Mouse (Mus musculus): ENCODE measurements around the gene Gm49396. TPM values are rescaled to one million over a fixed set of nuclear protein-coding genes. Genes with fewer than 3 reads are reported as not detected.
A peak's percentile ranks its signal among the peaks of the same experiment; 100 is the strongest.

Gene Gm49396
- total and polyA plus RNA-seq, 2 experiments from 2014 or later = 0.61 to 3.0 TPM

GRCm38 (mm10) chr7:30567555-30567954 lies 4.4 kb downstream of the Gm49396 start:
- Histone ChIP-seq H3K4me3 (ENCODE audit: low read depth, low read length) (no peak overlapping the region), H3K27ac (ENCODE audit: low read depth) (no peak overlapping the region), H3K4me1 (ENCODE audit: control insufficient read depth, insufficient read depth) (peaks cover 7% of the 10 kb centered on the region; the same call in 1 of the 2 replicates), H3K9ac (replicated peaks; ENCODE audit: low read depth, low read length) (no peak overlapping the region), H3K36me3 (replicated peaks; ENCODE audit: control insufficient read depth, insufficient read depth, low read length) (peaks cover 77% of the 10 kb centered on the region), H3K9me3 (replicated peaks; ENCODE audit: control insufficient read depth, low read length) (no peaks in the 10 kb centered on the region), H3K27me3 (ENCODE audit: control insufficient read depth, insufficient read depth, low read length) (no peaks in the 10 kb centered on the region), H3K4me2 (ENCODE audit: low read depth, low read length) (no peak overlapping the region)
- no peak for DNase-seq (ENCODE audit: low spot score)
- no peak for TF ChIP-seq CTCF (IDR thresholded peaks at IDR 0.05; ENCODE audit: low read depth)
- TF ChIP-seq EP300 (IDR thresholded peaks at IDR 0.05; ENCODE audit: low read depth) = no peak
- ATAC-seq (ENCODE audit: insufficient read depth, low read depth) = no peak
- 88% methylated on average over 11 of the region's 11 CpGs for WGBS

GRCm38 (mm10) chr7:30572389-30572788 lies 9.2 kb downstream of the Gm49396 start:
- DNase-seq (ENCODE audit: low spot score) (no peak), ATAC-seq (ENCODE audit: insufficient read depth, low read depth) (no peak)
- WGBS = 71% methylated on average over 5 of the region's 5 CpGs
- Histone ChIP-seq H3K4me3 (ENCODE audit: low read depth, low read length) (no peak overlapping the region), H3K27me3 (ENCODE audit: control insufficient read depth, insufficient read depth, low read length) (no peaks in the 10 kb centered on the region), H3K27ac (ENCODE audit: low read depth) (peak overlapping the region; percentile 16; the same call in 1 of the 2 replicates), H3K4me2 (ENCODE audit: low read depth, low read length) (no peak overlapping the region), H3K9me3 (replicated peaks; ENCODE audit: control insufficient read depth, low read length) (no peaks in the 10 kb centered on the region), H3K4me1 (ENCODE audit: control insufficient read depth, insufficient read depth) (no peaks in the 10 kb centered on the region), H3K9ac (replicated peaks; ENCODE audit: low read depth, low read length) (no peak overlapping the region), H3K36me3 (replicated peaks; ENCODE audit: control insufficient read depth, insufficient read depth, low read length) (peaks cover 94% of the 10 kb centered on the region)
- TF ChIP-seq CTCF (IDR thresholded peaks at IDR 0.05; ENCODE audit: low read depth) (no peak), EP300 (IDR thresholded peaks at IDR 0.05; ENCODE audit: low read depth) (no peak)

GRCm38 (mm10) chr7:30572969-30573368 lies 9.8 kb downstream of the Gm49396 start:
- Histone ChIP-seq H3K9ac (replicated peaks; ENCODE audit: low read depth, low read length) (no peak overlapping the region), H3K36me3 (replicated peaks; ENCODE audit: control insufficient read depth, insufficient read depth, low read length) (peaks cover 96% of the 10 kb centered on the region), H3K27me3 (ENCODE audit: control insufficient read depth, insufficient read depth, low read length) (no peaks in the 10 kb centered on the region), H3K4me1 (ENCODE audit: control insufficient read depth, insufficient read depth) (no peaks in the 10 kb centered on the region), H3K27ac (ENCODE audit: low read depth) (peak overlapping the region; percentile 17), H3K4me2 (ENCODE audit: low read depth, low read length) (no peak overlapping the region), H3K9me3 (replicated peaks; ENCODE audit: control insufficient read depth, low read length) (no peaks in the 10 kb centered on the region), H3K4me3 (ENCODE audit: low read depth, low read length) (no peak overlapping the region)
- 28% methylated on average over 2 of the region's 2 CpGs for WGBS
- TF ChIP-seq CTCF (IDR thresholded peaks at IDR 0.05; ENCODE audit: low read depth) (no peak), EP300 (IDR thresholded peaks at IDR 0.05; ENCODE audit: low read depth) (0 out of 2 replicates have a peak, but pooled peaks have one; percentile 30)
- DNase-seq (ENCODE audit: low spot score) (peak; percentile 66), ATAC-seq (ENCODE audit: insufficient read depth, low read depth) (peak; percentile 73)

DNA sequence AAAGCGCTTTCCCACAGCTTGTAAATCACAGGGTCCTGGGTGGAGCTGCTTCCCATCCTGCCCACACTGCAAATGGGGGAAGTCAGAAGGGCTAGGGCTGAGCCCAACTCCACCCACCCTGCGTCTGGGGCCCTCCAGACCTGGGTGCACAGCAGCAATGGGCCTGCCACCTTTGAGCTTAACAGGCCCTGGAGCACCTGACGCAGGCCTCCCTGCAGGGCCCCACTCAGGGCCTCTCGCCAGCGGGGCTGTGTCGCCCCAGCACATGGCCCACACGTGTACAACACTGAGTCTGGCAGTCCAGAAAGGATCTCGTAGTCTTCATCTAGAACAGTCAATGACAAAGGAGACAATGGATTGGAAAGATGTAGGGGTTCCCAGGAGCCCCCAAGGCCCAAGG lies 16.8 kb downstream of the Gm49396 start:
- TF ChIP-seq CTCF (IDR thresholded peaks at IDR 0.05; ENCODE audit: low read depth) (no peak), EP300 (IDR thresholded peaks at IDR 0.05; ENCODE audit: low read depth) (no peak)
- Histone ChIP-seq H3K36me3 (replicated peaks; ENCODE audit: control insufficient read depth, insufficient read depth, low read length) (peaks cover 98% of the 10 kb centered on the region), H3K27me3 (ENCODE audit: control insufficient read depth, insufficient read depth, low read length) (no peaks in the 10 kb centered on the region), H3K4me2 (ENCODE audit: low read depth, low read length) (no peak overlapping the region), H3K4me1 (ENCODE audit: control insufficient read depth, insufficient read depth) (no peaks in the 10 kb centered on the region), H3K9me3 (replicated peaks; ENCODE audit: control insufficient read depth, low read length) (no peaks in the 10 kb centered on the region), H3K4me3 (ENCODE audit: low read depth, low read length) (no peak overlapping the region), H3K27ac (ENCODE audit: low read depth) (no peak overlapping the region), H3K9ac (replicated peaks; ENCODE audit: low read depth, low read length) (no peak overlapping the region)
- DNase-seq (ENCODE audit: low spot score) (no peak), ATAC-seq (ENCODE audit: insufficient read depth, low read depth) (no peak)
- WGBS = 91% methylated on average over 8 of the region's 8 CpGs

DNA sequence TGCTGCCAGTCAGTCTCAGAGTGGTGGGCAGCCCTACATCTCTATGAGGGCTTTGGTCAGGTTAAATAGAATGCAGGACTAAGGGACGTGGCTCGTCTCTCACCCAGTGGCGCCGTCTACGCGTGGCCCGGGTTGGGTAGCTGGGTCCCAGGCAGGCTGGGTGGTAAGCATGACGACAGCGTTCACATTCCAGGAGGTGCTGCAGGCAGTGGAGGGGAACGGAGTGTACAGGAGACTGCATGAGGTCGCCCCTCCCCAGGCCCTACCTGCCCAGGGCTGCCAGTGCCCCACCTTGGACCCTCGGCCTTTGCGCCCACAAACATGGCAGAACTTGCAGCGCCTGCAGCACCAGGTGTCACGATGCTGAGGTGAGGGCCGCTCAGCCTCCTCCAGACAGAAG lies 18.4 kb downstream of the Gm49396 start:
- H3K36me3 ChIP-seq (replicated peaks; ENCODE audit: control insufficient read depth, insufficient read depth, low read length) = peaks cover 93% of the 10 kb centered on the region
- 93% methylated on average over 16 of the region's 16 CpGs for WGBS

DNA sequence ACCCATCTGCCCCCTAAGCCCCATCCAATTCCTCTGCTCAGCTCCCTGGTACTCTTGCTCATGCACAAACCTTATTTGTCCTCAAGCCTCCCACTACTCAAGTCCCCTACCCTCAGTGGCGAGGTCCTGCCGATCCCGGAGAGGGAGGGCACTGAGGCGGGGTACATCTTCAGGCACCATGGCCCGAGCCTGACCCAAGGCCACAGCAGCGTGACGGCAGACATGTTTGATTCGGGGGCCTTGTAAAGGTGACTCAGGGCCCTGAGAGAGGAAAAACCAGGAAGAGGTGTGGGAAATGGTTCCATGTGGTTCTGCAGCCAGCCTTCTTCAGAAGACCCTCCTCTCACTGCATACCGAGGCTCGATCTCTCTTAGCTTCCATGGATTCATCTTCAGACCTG lies 21.2 kb downstream of the Gm49396 start:
- Histone ChIP-seq H3K4me2 (ENCODE audit: low read depth, low read length) (no peak overlapping the region), H3K36me3 (replicated peaks; ENCODE audit: control insufficient read depth, insufficient read depth, low read length) (peaks cover 65% of the 10 kb centered on the region), H3K9ac (replicated peaks; ENCODE audit: low read depth, low read length) (no peak overlapping the region), H3K9me3 (replicated peaks; ENCODE audit: control insufficient read depth, low read length) (no peaks in the 10 kb centered on the region), H3K27ac (ENCODE audit: low read depth) (no peak overlapping the region), H3K4me1 (ENCODE audit: control insufficient read depth, insufficient read depth) (peaks cover 11% of the 10 kb centered on the region), H3K27me3 (ENCODE audit: control insufficient read depth, insufficient read depth, low read length) (no peaks in the 10 kb centered on the region), H3K4me3 (ENCODE audit: low read depth, low read length) (no peak overlapping the region)
- TF ChIP-seq EP300 (IDR thresholded peaks at IDR 0.05; ENCODE audit: low read depth) (no peak), CTCF (IDR thresholded peaks at IDR 0.05; ENCODE audit: low read depth) (no peak)
- DNase-seq (ENCODE audit: low spot score) = no peak
- no peak for ATAC-seq (ENCODE audit: insufficient read depth, low read depth)
- WGBS = 92% methylated on average over 10 of the region's 10 CpGs

More for the DNA sequence above, 18.4 kb downstream of the Gm49396 start:
- no peak overlapping the region for H3K9ac ChIP-seq (replicated peaks; ENCODE audit: low read depth, low read length)
- TF ChIP-seq CTCF (IDR thresholded peaks at IDR 0.05; ENCODE audit: low read depth) (no peak), EP300 (IDR thresholded peaks at IDR 0.05; ENCODE audit: low read depth) (no peak)
- H3K4me3 ChIP-seq (ENCODE audit: low read depth, low read length) = no peak overlapping the region
- no peak overlapping the region for H3K4me2 ChIP-seq (ENCODE audit: low read depth, low read length)
- H3K9me3 ChIP-seq (replicated peaks; ENCODE audit: control insufficient read depth, low read length) = no peaks in the 10 kb centered on the region
- no peak for ATAC-seq (ENCODE audit: insufficient read depth, low read depth)
- no peak overlapping the region for H3K27ac ChIP-seq (ENCODE audit: low read depth)
- DNase-seq (ENCODE audit: low spot score) = no peak
- H3K4me1 ChIP-seq (ENCODE audit: control insufficient read depth, insufficient read depth) = no peaks in the 10 kb centered on the region
- H3K27me3 ChIP-seq (ENCODE audit: control insufficient read depth, insufficient read depth, low read length) = no peaks in the 10 kb centered on the region

Data from heart, postnatal 0 days (tissue).